Comparison of ENCODE assay signal across 1 mouse cellular context in the genomic region with DNA sequence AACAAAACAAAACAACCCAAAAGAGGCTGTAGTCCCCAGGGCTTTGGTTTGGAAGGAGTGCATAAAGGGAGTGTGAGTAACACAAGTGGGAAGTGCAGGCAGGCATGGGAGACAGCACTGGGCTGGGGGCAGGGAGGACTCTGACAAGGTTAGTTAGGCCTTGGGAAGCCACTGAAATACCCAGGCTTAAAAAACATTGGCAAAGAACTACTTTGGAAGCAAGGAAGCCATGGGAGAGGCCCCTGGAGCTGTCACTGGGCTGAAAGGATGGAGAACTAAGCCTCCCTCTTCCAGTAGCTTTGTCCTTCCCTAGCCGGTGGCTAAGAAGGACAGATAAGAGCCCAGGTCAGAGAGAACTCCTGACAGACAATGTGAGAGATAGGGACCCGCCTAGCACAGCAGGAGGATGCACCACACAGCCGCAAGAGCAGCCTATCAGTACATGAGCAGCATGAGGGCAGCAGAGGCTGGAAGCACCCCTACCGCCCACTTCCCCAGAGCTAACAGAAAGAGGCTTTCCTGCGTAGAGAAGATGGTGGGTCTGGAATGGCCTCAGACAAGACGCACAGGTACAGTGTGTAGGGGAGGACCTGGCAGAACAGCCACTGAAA.
TF ChIP-seq lines count a peak whose summit lies in the region.

No protein-coding gene starts in this region.

TF ChIP-seq in MEL, 35 proteins besides CTCF, POLR2A, EP300 and RAD21 (continued from another document):
- TF ChIP-seq ZMIZ1 (IDR thresholded peaks at IDR 0.05; ENCODE audit: low read depth, low read length) (no peak), SIN3A (IDR thresholded peaks at IDR 0.05; ENCODE audit: low read length) (peak; percentile 81), MXI1 (IDR thresholded peaks at IDR 0.05; ENCODE audit: low read depth, low read length) (peak; percentile 73), MAFK (IDR thresholded peaks at IDR 0.05; ENCODE audit: borderline replicate concordance, low read depth, low read length) (no peak; the same call in 1 of the 2 replicates), RCOR1 (IDR thresholded peaks at IDR 0.05; ENCODE audit: low read depth, low read length) (peak; percentile 59), TBP (IDR thresholded peaks at IDR 0.05; ENCODE audit: low read depth, low read length) (no peak)
